Mouse (Mus musculus) ES-E14 (cell line): ENCODE measurements at regions not wholly inside any gene's neighbourhood (a gene's known extent, or its start where the extent isn't known, plus 50 kb on each side); places are given as distances from the start of the nearest gene placed in this dataset.

Experiments
- DNase-seq: peaks from one replicate; pipeline ENCODE4 v3.0.0-alpha.2; 2013; ENCODE audit warnings: low read depth, low spot score
- H3K27ac ChIP-seq: 2 replicates; pipeline ENCODE4 v1.5.1; 2012; ENCODE audit warnings: low read depth, mild to moderate bottlenecking, low read length, moderate library complexity, mixed read lengths; ENCODE audit not compliant: poor library complexity, insufficient read depth, severe bottlenecking
- H3K36me3 ChIP-seq: 2 replicates; pipeline ENCODE4 v1.6.1; 2012; ENCODE audit warnings: mild to moderate bottlenecking, low read length, moderate library complexity, mixed read lengths; ENCODE audit not compliant: control insufficient read depth, poor library complexity, insufficient read depth, severe bottlenecking
- H3K4me1 ChIP-seq, 2 experiments: fragments of 150-350 bp in 1 of 2; sonication (generic) in 1 of 2; 2 replicates each; pipeline ENCODE4 v1.6.1; 2012; ENCODE audit warnings: low read length in 2 of 2, mild to moderate bottlenecking in 1 of 2, mixed read lengths in 1 of 2; ENCODE audit not compliant: control insufficient read depth in 2 of 2, insufficient read depth in 2 of 2, poor library complexity in 1 of 2
- H3K4me3 ChIP-seq, 2 experiments: fragments of 150-350 bp in 1 of 2; sonication (generic) in 1 of 2; 2 replicates each; pipeline ENCODE4 v1.5.1; 2012; ENCODE audit warnings: low read length in 2 of 2, low read depth in 1 of 2, mild to moderate bottlenecking in 1 of 2, mixed read lengths in 1 of 2; ENCODE audit not compliant: insufficient read depth in 1 of 2, poor library complexity in 1 of 2, severe bottlenecking in 1 of 2
- H3K9ac ChIP-seq: 2 replicates; pipeline ENCODE4 v1.6.1; 2012; ENCODE audit warnings: low read depth, mild to moderate bottlenecking, low read length, mixed read lengths; ENCODE audit not compliant: poor library complexity, insufficient read depth, severe bottlenecking
- H3K9me3 ChIP-seq: fragments of 150-350 bp; sonication (generic); 2 replicates; pipeline ENCODE4 v1.6.1; 2012; ENCODE audit warnings: low read depth, mild to moderate bottlenecking, low read length; ENCODE audit not compliant: control insufficient read depth, insufficient read depth
- CHD2 ChIP-seq: IDR thresholded peaks from 2 replicates; pipeline ENCODE4 v1.6.1; 2014; ENCODE audit warnings: mild to moderate bottlenecking, low read depth, low read length, inconsistent platforms
- HCFC1 ChIP-seq: IDR thresholded peaks from 2 replicates; pipeline ENCODE4 v1.6.1; 2012; ENCODE audit warnings: low read length, inconsistent platforms, borderline replicate concordance; ENCODE audit not compliant: insufficient read depth
- MAFK ChIP-seq: IDR thresholded peaks from 2 replicates; pipeline ENCODE4 v1.6.1; 2014; ENCODE audit warnings: mild to moderate bottlenecking, low read depth, low read length, inconsistent platforms; ENCODE audit not compliant: insufficient read depth
- ZC3H11A ChIP-seq: IDR thresholded peaks from 2 replicates; pipeline ENCODE4 v1.6.1; 2012; ENCODE audit warnings: low read depth, mild to moderate bottlenecking, inconsistent platforms, low read length, borderline replicate concordance
- ZNF384 ChIP-seq: IDR thresholded peaks from 2 replicates; pipeline ENCODE4 v1.6.1; 2012; ENCODE audit warnings: low read depth, low read length, inconsistent platforms
- in situ Hi-C, 2 experiments: fragments of 600-800 bp; cut with MboI; formaldehyde crosslinking; loops; one replicate each; pipeline ENCODE4 v1.15.1; 2025; ENCODE audit warnings: low sequenced_read_pairs in 2 of 2, inconsistent platforms in 1 of 2; ENCODE audit not compliant: unreplicated experiment in 2 of 2

DNA sequence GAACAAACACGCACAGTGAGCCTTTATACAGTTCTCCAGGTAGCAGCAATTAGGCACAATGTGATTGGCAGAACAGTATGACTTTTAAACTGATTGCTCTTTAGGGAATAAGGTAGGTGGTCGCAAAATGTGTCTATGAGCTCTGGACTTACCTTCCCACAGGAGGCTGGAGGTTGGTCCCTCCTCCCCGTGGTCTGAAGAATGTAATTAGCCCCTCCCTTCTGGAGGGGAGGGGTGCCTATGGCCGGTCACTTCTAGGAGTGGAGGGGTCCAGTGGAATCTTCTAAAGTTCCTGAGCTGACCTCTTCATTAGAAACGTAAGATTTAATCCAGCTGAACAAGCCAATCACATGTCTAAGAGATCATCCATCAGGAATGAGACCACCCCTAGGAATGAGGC, 248.4 kb downstream of the Tmem38b start:
- H3K4me1 ChIP-seq, result peaks cover 8 to 13% of the 10 kb centered on the region in 2 experiments
- peak overlapping the region in 1 of 2 experiments; percentile 38; a peak in 3 of 4 replicates for H3K4me3 ChIP-seq
- no peaks in the 10 kb centered on the region for H3K9me3 ChIP-seq
- no peaks in the 10 kb centered on the region for H3K36me3 ChIP-seq
- H3K27ac ChIP-seq, result no peak overlapping the region
- no peak overlapping the region for H3K9ac ChIP-seq
- no peak for TF ChIP-seq ZNF384
- in situ Hi-C loops, result no loop called here
- no peak for DNase-seq

- no peak overlapping the region for H3K27ac ChIP-seq
- DNase-seq, result no peak
- H3K36me3 ChIP-seq, result no peaks in the 10 kb centered on the region
- in situ Hi-C loops, result no loop called here
- no peak overlapping the region for H3K4me3 ChIP-seq
- no peaks in the 10 kb centered on the region for H3K4me1 ChIP-seq
- TF ChIP-seq MAFK (no peak), HCFC1 (no peak)
- H3K9ac ChIP-seq, result no peak overlapping the region
- no peaks in the 10 kb centered on the region for H3K9me3 ChIP-seq
Measured at GRCm38 (mm10) chr4:54080526-54080925, 254.7 kb downstream of the Tmem38b start.

DNA sequence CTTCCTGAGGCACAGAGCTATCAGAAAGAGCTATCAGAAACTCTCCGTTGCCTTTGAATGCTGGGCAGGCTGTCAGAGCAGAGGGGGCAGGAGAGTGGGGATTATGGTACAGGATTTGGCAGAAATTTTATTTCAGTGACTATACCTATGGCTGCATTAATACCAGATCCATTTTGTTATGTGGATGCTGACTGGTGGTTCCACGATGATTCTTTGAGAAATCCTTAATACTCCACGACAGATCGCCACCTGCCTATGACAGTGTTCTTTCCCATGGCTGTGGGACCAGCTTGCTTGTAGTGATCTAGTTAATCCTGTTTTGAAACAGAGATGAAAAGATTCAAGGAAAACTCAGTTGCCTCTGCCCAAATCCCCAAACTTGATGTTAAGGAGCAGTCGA, 255.6 kb downstream of the Tmem38b start:
- H3K4me3 ChIP-seq, result no peak overlapping the region
- in situ Hi-C loops, result no loop called here
- H3K4me1 ChIP-seq, result no peaks in the 10 kb centered on the region
- H3K27ac ChIP-seq, result no peak overlapping the region
- H3K36me3 ChIP-seq, result no peaks in the 10 kb centered on the region
- DNase-seq, result no peak
- no peaks in the 10 kb centered on the region for H3K9me3 ChIP-seq
- TF ChIP-seq CHD2 (no peak), HCFC1 (no peak), MAFK (no peak), ZNF384 (no peak), ZC3H11A (no peak)
- H3K9ac ChIP-seq, result no peak overlapping the region

GRCm38 (mm10) chr4:54084747-54085146, 258.9 kb downstream of the Tmem38b start:
- no peak overlapping the region for H3K4me3 ChIP-seq
- no peak for DNase-seq
- no peaks in the 10 kb centered on the region for H3K36me3 ChIP-seq
- no peak overlapping the region for H3K9ac ChIP-seq
- in situ Hi-C loops, result no loop called here
- no peak overlapping the region for H3K27ac ChIP-seq
- TF ChIP-seq HCFC1 (no peak), ZNF384 (no peak), CHD2 (no peak), ZC3H11A (no peak)
- H3K9me3 ChIP-seq, result no peaks in the 10 kb centered on the region
- no peaks in the 10 kb centered on the region for H3K4me1 ChIP-seq

GRCm38 (mm10) chr4:54094285-54094997, 268.6 kb downstream of the Tmem38b start:
- no peak overlapping the region for H3K9ac ChIP-seq
- H3K27ac ChIP-seq, result no peak overlapping the region
- no peaks in the 10 kb centered on the region for H3K4me1 ChIP-seq
- DNase-seq, result no peak
- TF ChIP-seq ZC3H11A (no peak), ZNF384 (no peak), MAFK (no peak), CHD2 (no peak), HCFC1 (no peak)
- H3K36me3 ChIP-seq, result no peaks in the 10 kb centered on the region
- H3K9me3 ChIP-seq, result no peaks in the 10 kb centered on the region
- in situ Hi-C loops, result no loop called here
- H3K4me3 ChIP-seq, result no peak overlapping the region
